Mouse (Mus musculus): ENCODE results near the gene Pitx1.

Gene Pitx1

GRCm38 (mm10) chr13:55830833-55831721 is 4.9 kb downstream of the Pitx1 start:
- DNase-seq (ENCODE audit: low spot score) = no peak

GRCm38 (mm10) chr13:55830081-55830832 is 5.7 kb downstream of the Pitx1 start:
- no peak for DNase-seq (ENCODE audit: low spot score)

GRCm38 (mm10) chr13:55829018-55829655 is 6.9 kb downstream of the Pitx1 start:
- DNase-seq (ENCODE audit: low spot score) = no peak

GRCm38 (mm10) chr13:55828141-55829017 is 7.6 kb downstream of the Pitx1 start:
- DNase-seq (ENCODE audit: low spot score) = no peak

- DNase-seq (ENCODE audit: low spot score) = no peak
These were observed 8.3 kb downstream of the Pitx1 start for GRCm38 (mm10) chr13:55827679-55828140.

GRCm38 (mm10) chr13:55826796-55827678 is 9.0 kb downstream of the Pitx1 start:
- no peak for DNase-seq (ENCODE audit: low spot score)

- DNase-seq (ENCODE audit: low spot score) = peak; percentile 38
These were observed 9.9 kb downstream of the Pitx1 start for GRCm38 (mm10) chr13:55826008-55826671.

GRCm38 (mm10) chr13:55825245-55825681 is 10.7 kb downstream of the Pitx1 start:
- DNase-seq (ENCODE audit: low spot score) = no peak

GRCm38 (mm10) chr13:55824151-55824945 is 11.6 kb downstream of the Pitx1 start:
- DNase-seq (ENCODE audit: low spot score) = no peak

GRCm38 (mm10) chr13:55822499-55822898 is 13.5 kb downstream of the Pitx1 start:
- DNase-seq (ENCODE audit: low spot score) = no peak

- DNase-seq (ENCODE audit: low spot score) = no peak
These were observed 21.2 kb downstream of the Pitx1 start for GRCm38 (mm10) chr13:55814834-55815233.

GRCm38 (mm10) chr13:55813490-55814016 is 22.4 kb downstream of the Pitx1 start:
- DNase-seq (ENCODE audit: low spot score) = no peak

- no peak for DNase-seq (ENCODE audit: low spot score)
These were observed 25.0 kb downstream of the Pitx1 start for GRCm38 (mm10) chr13:55810947-55811346.

- no peak for DNase-seq (ENCODE audit: low spot score)
These were observed 26.3 kb downstream of the Pitx1 start for GRCm38 (mm10) chr13:55809707-55810106.

GRCm38 (mm10) chr13:55809041-55809623 is 26.9 kb downstream of the Pitx1 start:
- DNase-seq (ENCODE audit: low spot score) = no peak

GRCm38 (mm10) chr13:55803973-55804372 is 32.0 kb downstream of the Pitx1 start:
- DNase-seq (ENCODE audit: low spot score) = no peak

- DNase-seq (ENCODE audit: low spot score) = no peak
These were observed 34.7 kb downstream of the Pitx1 start for GRCm38 (mm10) chr13:55801246-55801645.

- DNase-seq (ENCODE audit: low spot score) = no peak
These were observed 49.9 kb downstream of the Pitx1 start for GRCm38 (mm10) chr13:55786120-55786519.

Measured in testis, postnatal 14 days (tissue).